Mouse (Mus musculus) stomach, embryonic 14.5 days (tissue): ENCODE measurements around the gene Dock6. TPM values are rescaled to one million over a fixed set of nuclear protein-coding genes. Genes with fewer than 3 reads are reported as not detected.

Source experiments
- ATAC-seq: fragments of 200-750 bp; cut with Nextera tagmentation; 2 replicates; pipeline ENCODE4 v1.8.0; 2017; ENCODE audit warnings: low read depth, moderate TSS enrichment; ENCODE audit not compliant: insufficient number of reproducible peaks, insufficient read depth, low FRiP score
- H3K27ac ChIP-seq: fragments of 300-500 bp; sonication (generic); 2 replicates; pipeline ENCODE4 v1.5.1; 2014; ENCODE audit warnings: mild to moderate bottlenecking, low read length, moderate library complexity, mixed read lengths
- H3K27me3 ChIP-seq: fragments of 300-500 bp; sonication (generic); 2 replicates; pipeline ENCODE4 v1.6.1; 2014; ENCODE audit warnings: low read length, control low read depth, mixed read lengths; ENCODE audit not compliant: control insufficient read depth, insufficient read depth
- H3K36me3 ChIP-seq: fragments of 300-500 bp; sonication (generic); 2 replicates; pipeline ENCODE4 v1.6.1; 2014; ENCODE audit warnings: mild to moderate bottlenecking, control low read depth, low read length, moderate library complexity, mixed read lengths; ENCODE audit not compliant: control insufficient read depth, insufficient read depth
- H3K4me1 ChIP-seq: fragments of 300-500 bp; sonication (generic); 2 replicates; pipeline ENCODE4 v1.6.1; 2014; ENCODE audit warnings: low read length, control low read depth, mixed read lengths; ENCODE audit not compliant: control insufficient read depth, insufficient read depth
- H3K4me2 ChIP-seq: fragments of 300-500 bp; sonication (generic); replicated peaks from 2 replicates; pipeline ENCODE4 v1.6.1; 2014; ENCODE audit warnings: low read depth, low read length, control low read depth
- H3K4me3 ChIP-seq: fragments of 300-500 bp; sonication (generic); 2 replicates; pipeline ENCODE4 v1.5.1; 2014; ENCODE audit warnings: low read depth, low read length, control low read depth
- H3K9ac ChIP-seq: fragments of 300-500 bp; sonication (generic); replicated peaks from 2 replicates; pipeline ENCODE4 v1.6.1; 2014; ENCODE audit warnings: low read depth, mild to moderate bottlenecking, control low read depth, low read length, moderate library complexity, mixed read lengths
- H3K9me3 ChIP-seq: fragments of 300-500 bp; sonication (generic); 2 replicates; pipeline ENCODE4 v1.6.1; 2016; ENCODE audit warnings: low read depth, low read length, control low read depth; ENCODE audit not compliant: control insufficient read depth
- WGBS: fragments of 180-500 bp; shearing (Covaris S2); extraction: QIAGEN DNeasy Blood & Tissue Kit; methylation state at CpG from one replicate; pipeline ENCODE4 v1.1.7; 2014; 5-methylcytosine and 5-hydroxymethylcytosine counted together
- microRNA-seq: library from miRNA; unstranded; fragments of <30 nt; microRNA quantifications from one replicate; pipeline ENCODE4, GENCODE M21; 2016
- polyA plus RNA-seq: library from polyadenylated mRNA; unstranded; fragments of >200 nt; fragmentation: Nextera tagmentation; extraction: Ambion mirVana; gene quantifications from 2 replicates; pipeline ENCODE4 v1.2.1, GENCODE M21; 2014

The Dock6 gene
- polyA plus RNA-seq, 1 experiment from 2014 or later = 45.1 TPM

GRCm38 (mm10) chr9:21752252-21752792, 100.1 kb downstream of the Dock6 start:
- 43% methylated on average over 10 of the region's 10 CpGs for WGBS
- no peaks in the 10 kb centered on the region for H3K9me3 ChIP-seq
- H3K27me3 ChIP-seq = no peaks in the 10 kb centered on the region
- ATAC-seq = peak; percentile 42; the same call in 1 of the 2 replicates
- no peak overlapping the region for H3K4me3 ChIP-seq
- H3K9ac ChIP-seq = no peak overlapping the region
- H3K4me1 ChIP-seq = peaks cover 7% of the 10 kb centered on the region; the same call in 1 of the 2 replicates
- H3K27ac ChIP-seq = peak overlapping the region; percentile 39; the same call in 1 of the 2 replicates
- no peak overlapping the region for H3K4me2 ChIP-seq
- peaks cover 32% of the 10 kb centered on the region for H3K36me3 ChIP-seq

GRCm38 (mm10) chr9:21751347-21751746, 101.1 kb downstream of the Dock6 start:
- Histone ChIP-seq H3K9ac (no peak overlapping the region), H3K4me3 (no peak overlapping the region), H3K4me1 (peaks cover 7% of the 10 kb centered on the region; the same call in 1 of the 2 replicates), H3K27me3 (no peaks in the 10 kb centered on the region), H3K4me2 (no peak overlapping the region), H3K27ac (no peak overlapping the region), H3K9me3 (no peaks in the 10 kb centered on the region), H3K36me3 (peaks cover 42% of the 10 kb centered on the region)
- 72% methylated on average over 6 of the region's 6 CpGs for WGBS
- no peak for ATAC-seq

- H3K27ac ChIP-seq = no peak overlapping the region
- no peak overlapping the region for H3K4me2 ChIP-seq
- no peak overlapping the region for H3K4me3 ChIP-seq
- H3K4me1 ChIP-seq = peaks cover 7% of the 10 kb centered on the region; the same call in 1 of the 2 replicates
- no peak overlapping the region for H3K9ac ChIP-seq
- ATAC-seq = no peak
- no peaks in the 10 kb centered on the region for H3K27me3 ChIP-seq
- WGBS = 74% methylated on average over 3 of the region's 3 CpGs
- H3K36me3 ChIP-seq = peaks cover 44% of the 10 kb centered on the region
- H3K9me3 ChIP-seq = no peaks in the 10 kb centered on the region
These were observed 102.1 kb downstream of the Dock6 start for GRCm38 (mm10) chr9:21750370-21750769.

Small RNAs within 50 kb of the gene (microRNA-seq; reads per million reads assigned to microRNA genes)
- 8.1 reads per million, percentile 17 among the genes with 10 or more reads in this experiment for gene Mir7083

Other genes starting within 250 kb of the Dock6 start
- gene Smarca4, start 236.5 kb downstream of the Dock6 start, polyA plus RNA-seq = 91.8 and 95.0 TPM in 2 replicates
- gene Ldlr, start 129.2 kb downstream of the Dock6 start, polyA plus RNA-seq = 23.8 and 26.9 TPM in 2 replicates
- 111 and 120 TPM in 2 replicates for gene Spc24, start 92.3 kb downstream of the Dock6 start, polyA plus RNA-seq
- gene Kank2, start 53.9 kb downstream of the Dock6 start, polyA plus RNA-seq = 10.3 and 10.4 TPM in 2 replicates
- 2.8 and 2.9 TPM in 2 replicates for gene Angptl8, start 17.1 kb downstream of the Dock6 start, polyA plus RNA-seq
- 41.4 and 42.7 TPM in 2 replicates for gene Rab3d, start 65.6 kb upstream of the Dock6 start, polyA plus RNA-seq
- 4.9 and 6.3 TPM in 2 replicates for gene Ccdc159, start 74.8 kb upstream of the Dock6 start, polyA plus RNA-seq
- 60.7 and 62.4 TPM in 2 replicates for gene Tmem205, start 74.9 kb upstream of the Dock6 start, polyA plus RNA-seq
- gene Plppr2, start 84.4 kb upstream of the Dock6 start, polyA plus RNA-seq = 8.5 and 9.9 TPM in 2 replicates
- gene Swsap1, start 103.1 kb upstream of the Dock6 start, polyA plus RNA-seq = 8.9 and 10.4 TPM in 2 replicates
- gene Epor, start 110.9 kb upstream of the Dock6 start, polyA plus RNA-seq = 6.4 and 6.7 TPM in 2 replicates
- gene Rgl3, start 136.8 kb upstream of the Dock6 start, polyA plus RNA-seq = 4.9 and 5.5 TPM in 2 replicates
- gene Ccdc151, start 150.0 kb upstream of the Dock6 start, polyA plus RNA-seq = 0.63 and 0.72 TPM in 2 replicates
- gene Prkcsh, start 150.2 kb upstream of the Dock6 start, polyA plus RNA-seq = 82.8 and 91.0 TPM in 2 replicates
- gene Elavl3, start 199.4 kb upstream of the Dock6 start, polyA plus RNA-seq = 5.6 and 5.7 TPM in 2 replicates
- not detected in 2 replicates for gene Gm49318, start 218.6 kb upstream of the Dock6 start, polyA plus RNA-seq
- 11.4 and 14.5 TPM in 2 replicates for gene Zfp653, start 218.7 kb upstream of the Dock6 start, polyA plus RNA-seq
- gene Ecsit, start 232.8 kb upstream of the Dock6 start, polyA plus RNA-seq = 35.4 and 39.0 TPM in 2 replicates
- gene Cnn1, start 246.6 kb upstream of the Dock6 start, polyA plus RNA-seq = 443 and 466 TPM in 2 replicates